Comparison of ENCODE assay signal across 9 mouse cellular contexts in genomic region chr17:83732166-83732629, GRCm38 (mm10). TPM values are rescaled to one million over a fixed set of nuclear protein-coding genes. Genes with fewer than 3 reads are reported as not detected.
DNase-seq lines count a peak whose midpoint lies in the region; ATAC-seq and TF ChIP-seq lines count a peak whose summit lies in the region.
"Had no signal": no experiment of that assay in that cellular context is flagged by ENCODE, and none has a peak within 500 bp of the region (broad histone marks: within the 10 kb centered on the region; RNA-seq: fewer than 3 reads in every experiment).

No protein-coding gene starts in this region.

- no peak for TF ChIP-seq POLR2A in brain, embryonic 14.5 days (IDR thresholded peaks at IDR 0.05; ENCODE audit: borderline replicate concordance, extremely low read depth, insufficient read depth, insufficient read length, poor library complexity, severe bottlenecking)

- TF ChIP-seq CTCF in C2C12 (IDR thresholded peaks at IDR 0.05; ENCODE audit: control insufficient read depth, insufficient read depth, insufficient read length): no peak
- TF ChIP-seq CTCF in brain, embryonic 14.5 days (IDR thresholded peaks at IDR 0.05; ENCODE audit: borderline replicate concordance, extremely low read depth, insufficient read depth, insufficient read length): no peak

- no peak overlapping the region for H3K4me3 ChIP-seq in C2C12 (ENCODE audit: insufficient read depth, poor library complexity, severe bottlenecking)
- H3K4me3 ChIP-seq in heart, embryonic 12.5 days: no peak overlapping the region
- H3K4me3 ChIP-seq in midbrain, embryonic 10.5 days: no peak overlapping the region
- H3K4me3 ChIP-seq in forebrain, embryonic 12.5 days (replicated peaks): no peak overlapping the region
- H3K4me3 ChIP-seq: limb, embryonic 12.5 days had no signal

- H3K27me3 ChIP-seq in C2C12 (ENCODE audit: control insufficient read depth, insufficient read depth, insufficient read length): no peaks in the 10 kb centered on the region
- H3K27me3 ChIP-seq in heart, embryonic 12.5 days (replicated peaks): no peaks in the 10 kb centered on the region
- H3K27me3 ChIP-seq in midbrain, embryonic 10.5 days (ENCODE audit: low read depth, poor library complexity, severe bottlenecking): no peaks in the 10 kb centered on the region
- H3K27me3 ChIP-seq in forebrain, embryonic 12.5 days: no peaks in the 10 kb centered on the region
- H3K27me3 ChIP-seq: limb, embryonic 12.5 days had no signal

- H3K36me3 ChIP-seq in C2C12 (ENCODE audit: control insufficient read depth, insufficient read depth): no peaks in the 10 kb centered on the region
- H3K36me3 ChIP-seq in heart, embryonic 12.5 days: peaks cover 4% of the 10 kb centered on the region; the same call in 1 of the 2 replicates
- no peaks in the 10 kb centered on the region for H3K36me3 ChIP-seq in midbrain, embryonic 10.5 days
- no peaks in the 10 kb centered on the region for H3K36me3 ChIP-seq in forebrain, embryonic 12.5 days (replicated peaks)

- intact Hi-C loops in left cerebral cortex, postnatal 25 days (cut with DNase I): loop anchor here (2.0 to 10.0 kb wide), 2 partner anchors 99 to 457 kb away; no protein-coding TSS in a partner anchor

- DNase-seq in 3134 (ENCODE audit: extremely low read depth, insufficient read length, low spot score): peak; percentile 78
- DNase-seq in brain, embryonic 14.5 days (ENCODE audit: low read depth): peak; percentile 26
- peak; percentile 44 to 79 for DNase-seq in left cerebral cortex, postnatal 25 days (ENCODE audit: low spot score in 2 of 2)
- no peak for DNase-seq in midbrain, embryonic 10.5 days (ENCODE audit: low spot score)

- no peak overlapping the region for H3K9ac ChIP-seq in heart, embryonic 12.5 days
- no peak overlapping the region for H3K9ac ChIP-seq in forebrain, embryonic 12.5 days
- H3K9ac ChIP-seq: limb, embryonic 12.5 days had no signal

- H3K27ac ChIP-seq in heart, embryonic 12.5 days (ENCODE audit: poor library complexity, severe bottlenecking): no peak overlapping the region
- no peak overlapping the region for H3K27ac ChIP-seq in midbrain, embryonic 10.5 days (replicated peaks)
- no peak overlapping the region for H3K27ac ChIP-seq in forebrain, embryonic 12.5 days

- no peak overlapping the region for H3ac ChIP-seq in C2C12 (ENCODE audit: control insufficient read depth, insufficient read length, low read depth)

- no peaks in the 10 kb centered on the region for H3K9me3 ChIP-seq in heart, embryonic 12.5 days (replicated peaks)
- H3K9me3 ChIP-seq in midbrain, embryonic 10.5 days (replicated peaks): no peaks in the 10 kb centered on the region
- H3K9me3 ChIP-seq in forebrain, embryonic 12.5 days: no peaks in the 10 kb centered on the region
- H3K9me3 ChIP-seq: limb, embryonic 12.5 days had no signal

- H3K4me1 ChIP-seq in heart, embryonic 12.5 days (replicated peaks): peaks cover 20% of the 10 kb centered on the region
- no peaks in the 10 kb centered on the region; the same call in 1 of the 2 replicates for H3K4me1 ChIP-seq in midbrain, embryonic 10.5 days
- no peaks in the 10 kb centered on the region for H3K4me1 ChIP-seq in forebrain, embryonic 12.5 days

- H3K79me3 ChIP-seq in C2C12 (ENCODE audit: low read depth): peaks cover 2% of the 10 kb centered on the region

- H3K79me2 ChIP-seq in C2C12 (ENCODE audit: control insufficient read depth, insufficient read depth): no peaks in the 10 kb centered on the region

- peak overlapping the region; percentile 20 for H3K4me2 ChIP-seq in heart, embryonic 12.5 days
- H3K4me2 ChIP-seq in forebrain, embryonic 12.5 days: no peak overlapping the region
- H3K4me2 ChIP-seq: limb, embryonic 12.5 days had no signal

- 38% methylated on average over 10 of the region's 10 CpGs for WGBS in heart, embryonic 12.5 days
- 74% methylated on average over 10 of the region's 10 CpGs for WGBS in midbrain, embryonic 10.5 days
- WGBS in forebrain, embryonic 12.5 days: 72% methylated on average over 10 of the region's 10 CpGs

- peak; percentile 71 for ATAC-seq in heart, embryonic 12.5 days (ENCODE audit: insufficient number of reproducible peaks, low FRiP score)
- peak; percentile 93 for ATAC-seq in monocyte, adult 5-6 weeks (replicated peaks; ENCODE audit: insufficient number of reproducible peaks, low FRiP score, low TSS enrichment, poor library complexity, severe bottlenecking)
- no peak for ATAC-seq in forebrain, embryonic 12.5 days (ENCODE audit: low FRiP score)

TF ChIP-seq in C2C12, 6 proteins besides CTCF, POLR2A, EP300 and RAD21:
- TF ChIP-seq MYOD1 (IDR thresholded peaks at IDR 0.05; ENCODE audit: control insufficient read depth, insufficient read length, low read depth) (peak; percentile 62), FOSL1 (IDR thresholded peaks at IDR 0.05; ENCODE audit: insufficient read depth, low read length, poor library complexity, severe bottlenecking) (no peak), MAX (IDR thresholded peaks at IDR 0.05) (peak; percentile 53)

RNA-seq across cellular contexts. Expression of gene Mta3, which starts 26.2 kb away (rescaled TPM):
- polyA plus RNA-seq in C2C12 (2012; fragmentation: generic; extraction: Trizol): 25.7 TPM
- 32.8 and 38.0 TPM in 2 replicates for polyA plus RNA-seq in brain, embryonic 14.5 days (2012; rRNA removed)
- polyA plus RNA-seq in heart, embryonic 12.5 days (2016; fragmentation: Nextera tagmentation; extraction: Ambion mirVana): 42.8 and 47.7 TPM in 2 replicates
- total RNA-seq in left cerebral cortex, postnatal 25 days (2021): 10 to 100 TPM; 74.0 to 83.0 TPM
- total RNA-seq in monocyte, adult 5-6 weeks (2017): 75.1 to 131 TPM (median 76.5 TPM) in 3 replicates
- 32.6 and 35.4 TPM in 2 replicates for polyA plus RNA-seq in midbrain, embryonic 10.5 days (2016; fragmentation: Nextera tagmentation; extraction: Ambion mirVana)
- 32.2 and 36.9 TPM in 2 replicates for polyA plus RNA-seq in forebrain, embryonic 12.5 days (2016; fragmentation: Nextera tagmentation; extraction: Ambion mirVana)
